Mouse (Mus musculus) E14TG2a.4 (cell line): ENCODE data around the gene Mypn.

Experiments
- CTCF ChIP-seq: conservative IDR thresholded peaks from 2 replicates; pipeline ENCODE4 v1.5.1; 2014; ENCODE audit warnings: low read length
- NANOG ChIP-seq: IDR thresholded peaks from 2 replicates; pipeline ENCODE4 v1.6.1; 2014; ENCODE audit warnings: borderline replicate concordance, low read length, mixed read lengths

DNA sequence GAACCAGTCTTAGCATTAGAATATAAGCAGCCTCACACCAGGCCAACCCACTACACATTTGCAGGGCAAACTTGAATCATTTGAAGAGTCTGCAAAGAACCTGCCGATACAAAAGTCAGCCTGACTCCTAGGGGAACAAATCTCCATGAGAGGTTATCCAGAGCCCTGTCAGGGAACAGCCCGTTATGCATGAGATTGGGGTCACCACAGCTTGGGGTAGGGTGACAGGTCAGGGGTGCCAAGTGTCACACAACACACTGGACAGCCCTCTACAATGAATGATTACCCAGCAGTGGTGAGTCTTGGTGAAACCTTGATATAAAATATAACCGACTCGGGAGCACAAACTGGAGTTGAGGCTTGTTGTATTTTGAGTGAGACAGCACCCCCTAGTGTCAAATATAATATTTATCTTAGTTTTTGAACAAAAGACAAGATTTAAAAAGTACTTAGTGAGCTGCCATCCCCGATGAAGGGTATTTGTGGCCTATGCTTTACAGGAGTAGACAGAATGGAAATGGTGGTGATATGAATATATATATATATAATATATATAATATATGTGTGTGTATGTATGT, 90.6 kb downstream of the Mypn start:
- TF ChIP-seq CTCF (no peak), NANOG (no peak)
